Mouse (Mus musculus) small intestine, adult 2 months (tissue): ENCODE results near the gene Scn2a.

Experiments used
- CTCF ChIP-seq: fragments of 200-500 bp; IDR thresholded peaks from 2 replicates; pipeline ENCODE4 v1.5.1; 2012; ENCODE audit warnings: low read depth, mild to moderate bottlenecking, control low read depth, inconsistent platforms, low read length, moderate library complexity, mixed read lengths; ENCODE audit not compliant: insufficient replicate concordance, insufficient read length; ENCODE audit errors: extremely low read depth
- POLR2A ChIP-seq: fragments of 200-500 bp; IDR thresholded peaks from 2 replicates; pipeline ENCODE4 v1.6.1; 2012; ENCODE audit warnings: low read depth, mild to moderate bottlenecking, control low read depth, inconsistent platforms, low read length, moderate library complexity

- TF ChIP-seq CTCF (no peak), POLR2A (no peak)
Measured at GRCm38 (mm10) chr2:65783392-65783791, 162.8 kb downstream of the Scn2a start.
